Mouse (Mus musculus) neural tube, embryonic 10.5 days (tissue): ENCODE data around the gene Stx6.
"Not testable (repeated sequence)": the region's sequence is repeated elsewhere in the genome, so short reads cannot be mapped to it uniquely, and the experiment has no call there.

ENCODE experiments used
- DNase-seq: peaks from one replicate; pipeline ENCODE4 v3.0.0-alpha.2; 2017; ENCODE audit warnings: low spot score; ENCODE audit errors: extremely low spot score

Gene Stx6

DNA sequence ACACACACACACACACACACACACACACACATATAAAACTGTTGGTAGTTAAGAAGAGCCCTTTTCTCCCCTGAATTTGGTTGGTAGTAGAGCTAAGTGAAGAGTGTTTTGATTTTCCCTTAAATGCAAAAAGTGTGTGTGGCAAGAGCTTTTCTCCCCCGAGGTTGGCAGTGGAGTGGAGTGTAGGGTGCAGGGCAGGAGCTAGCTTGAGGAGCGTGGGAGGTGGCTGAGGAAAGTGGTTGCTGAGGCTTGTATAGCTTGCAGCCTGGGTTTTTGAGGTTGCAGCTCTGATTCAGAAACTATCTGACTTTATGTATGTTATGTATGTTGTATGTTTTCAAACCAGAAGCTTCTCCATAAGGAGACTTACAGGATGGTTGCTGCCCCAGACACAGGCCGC, 8.9 kb downstream of the Stx6 start:
- no peak for DNase-seq

DNA sequence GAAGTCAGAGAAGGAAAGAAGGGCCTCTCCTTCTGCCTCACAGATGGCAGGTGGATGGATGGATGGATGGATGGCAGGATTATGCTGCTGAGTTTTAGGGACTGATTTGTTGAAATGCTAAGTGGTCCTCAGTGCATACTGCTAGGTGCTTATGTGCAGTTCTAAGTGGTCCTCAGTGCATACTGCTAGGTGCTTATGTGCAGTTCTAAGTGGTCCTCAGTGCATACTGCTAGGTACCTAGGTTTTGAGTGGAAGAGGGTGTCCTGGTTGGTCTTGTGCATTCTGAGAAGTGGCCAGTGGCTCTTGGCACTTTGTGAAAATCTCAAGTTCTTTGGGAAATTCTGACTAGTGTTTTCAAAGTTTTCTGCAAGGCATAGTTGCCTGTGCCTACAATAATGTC, 11.4 kb downstream of the Stx6 start:
- no peak for DNase-seq

DNA sequence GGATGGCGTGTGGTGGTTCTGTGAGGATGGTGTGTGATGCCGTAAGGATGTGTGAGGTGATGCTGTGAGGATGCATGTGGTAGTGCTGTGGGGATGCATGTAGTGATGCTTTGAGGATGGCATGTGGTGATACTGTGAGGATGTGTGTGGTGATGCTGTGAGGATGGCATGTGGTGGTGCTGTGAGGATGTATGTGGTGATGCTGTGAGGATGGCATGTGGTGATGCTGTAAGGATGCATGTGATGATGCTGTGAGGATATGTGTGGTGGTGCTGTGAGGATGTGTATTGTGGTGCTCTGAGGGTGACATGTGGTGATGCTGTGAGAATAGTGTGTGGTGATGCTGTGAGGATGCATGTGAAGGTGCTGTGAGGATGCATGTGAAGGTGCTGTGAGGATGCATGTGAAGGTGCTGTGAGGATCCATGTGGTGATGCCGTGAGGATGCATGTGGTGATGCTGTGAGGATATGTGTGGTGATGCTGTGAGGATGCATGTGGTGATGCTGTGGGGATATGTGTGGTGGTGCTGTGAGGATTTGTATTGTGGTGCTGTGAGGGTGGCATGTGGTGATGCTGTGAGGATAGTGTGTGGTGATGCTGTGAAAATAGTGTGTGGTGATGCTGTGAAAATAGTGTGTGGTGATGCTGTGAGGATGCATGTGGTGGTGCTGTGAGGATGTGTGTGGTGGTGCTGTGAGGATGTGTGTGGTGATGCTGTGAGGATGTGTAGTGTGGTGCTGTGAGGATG, 14.6 kb downstream of the Stx6 start:
- DNase-seq = no peak

DNA sequence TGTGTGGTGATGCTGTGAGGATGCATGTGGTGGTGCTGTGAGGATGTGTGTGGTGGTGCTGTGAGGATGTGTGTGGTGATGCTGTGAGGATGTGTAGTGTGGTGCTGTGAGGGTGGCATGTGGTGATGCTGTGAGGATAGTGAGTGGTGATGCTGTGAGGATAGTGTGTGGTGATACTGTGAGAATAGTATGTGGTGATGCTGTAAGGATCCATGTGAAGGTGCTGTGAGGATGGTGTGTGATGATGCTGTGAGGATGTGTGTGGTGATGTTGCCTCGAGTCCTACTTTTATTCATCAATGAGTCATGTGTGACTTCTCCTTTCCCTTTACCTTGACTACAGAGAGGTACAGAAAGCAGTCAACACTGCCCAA, 15.1 kb downstream of the Stx6 start:
- DNase-seq = not testable (repeated sequence)

DNA sequence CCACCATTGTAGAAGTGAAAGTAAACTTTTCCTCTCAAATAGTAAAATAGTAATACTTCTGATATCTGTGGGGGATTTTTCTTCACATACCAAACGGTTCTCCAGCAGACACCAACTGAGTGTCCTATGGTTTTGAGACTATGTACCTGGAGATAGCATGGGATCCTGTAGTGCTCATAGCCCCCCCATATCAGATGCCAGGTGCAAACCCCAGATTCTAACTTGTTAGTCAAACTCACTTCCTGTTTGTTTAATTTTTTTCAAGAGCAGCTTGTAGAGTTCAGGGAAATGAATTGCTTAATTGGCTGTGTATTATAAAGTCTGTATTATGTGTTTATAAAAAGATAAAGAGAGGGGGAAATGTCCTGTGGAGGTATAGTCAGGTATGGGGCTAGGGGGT, 15.9 kb downstream of the Stx6 start:
- no peak for DNase-seq

DNA sequence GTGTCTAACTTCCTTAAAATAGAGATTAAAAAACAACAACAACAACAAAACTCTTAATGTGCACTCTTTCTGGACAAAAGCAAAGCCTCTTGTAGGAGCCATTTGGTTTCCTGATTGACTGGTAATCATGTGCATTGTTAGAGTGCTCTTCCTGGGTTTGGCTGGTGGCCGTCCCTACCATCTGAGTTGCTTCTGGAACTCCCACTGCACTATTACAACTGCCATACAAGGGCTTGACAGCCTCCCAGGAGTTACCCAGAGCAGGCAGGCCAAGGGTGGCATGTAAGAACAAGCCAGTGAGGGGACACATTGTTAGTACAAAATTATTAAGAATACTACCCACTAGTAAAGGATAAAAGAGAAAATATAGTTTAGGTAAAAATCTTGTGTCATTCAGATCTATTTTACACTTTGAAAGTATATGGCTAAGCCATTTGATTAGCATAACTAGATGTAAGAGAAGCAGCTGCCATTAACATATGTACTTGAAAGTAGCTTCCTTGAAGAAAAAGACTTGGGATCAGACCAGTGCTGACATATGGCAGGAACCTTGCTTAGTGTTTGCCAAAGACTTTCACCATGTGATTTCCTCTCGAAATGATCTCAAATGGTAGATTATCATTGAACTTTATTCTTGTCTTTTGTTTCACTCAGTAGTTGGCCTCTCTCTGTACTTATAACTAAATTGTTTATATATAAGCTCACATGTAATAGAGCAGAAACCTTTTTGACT, 19.8 kb downstream of the Stx6 start:
- no peak for DNase-seq

DNA sequence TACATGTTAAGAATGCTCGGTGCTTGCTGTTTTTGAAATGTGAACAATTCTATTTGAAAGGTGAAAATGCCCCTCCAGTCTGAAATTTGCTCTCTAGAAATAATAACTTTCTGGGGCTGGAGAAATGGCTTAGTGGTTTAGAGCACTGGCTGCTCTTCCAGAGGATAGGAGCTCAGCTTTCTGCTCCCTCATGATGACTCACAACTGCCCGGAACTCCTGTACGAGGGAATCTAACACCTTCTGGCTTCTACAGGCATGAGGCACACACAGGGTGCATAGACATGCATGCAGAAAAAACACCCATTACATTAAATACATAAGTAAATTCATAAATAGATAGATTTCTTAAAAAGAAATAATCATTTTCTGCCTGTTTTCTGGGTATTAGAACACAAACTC, 25.7 kb downstream of the Stx6 start:
- no peak for DNase-seq

DNA sequence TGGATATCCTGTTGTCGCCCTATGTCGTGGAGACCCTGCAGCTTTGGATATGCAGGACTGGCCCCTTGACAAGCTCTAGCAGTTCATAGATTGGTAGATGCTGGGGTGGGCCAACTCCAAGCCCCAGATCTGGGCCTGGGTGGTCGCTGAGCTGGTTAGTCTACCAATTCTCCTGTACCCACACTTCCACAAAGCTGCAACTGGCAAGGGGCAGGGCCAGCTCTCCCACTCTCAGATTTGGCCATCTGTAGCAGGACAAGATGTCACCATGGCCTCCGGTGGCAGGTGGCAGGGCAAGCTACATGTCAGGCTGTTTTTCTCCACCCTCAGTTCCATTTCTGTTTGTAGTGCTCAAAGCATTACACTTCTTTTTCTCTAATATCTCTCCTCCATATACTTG, 30.1 kb downstream of the Stx6 start:
- DNase-seq = no peak

DNA sequence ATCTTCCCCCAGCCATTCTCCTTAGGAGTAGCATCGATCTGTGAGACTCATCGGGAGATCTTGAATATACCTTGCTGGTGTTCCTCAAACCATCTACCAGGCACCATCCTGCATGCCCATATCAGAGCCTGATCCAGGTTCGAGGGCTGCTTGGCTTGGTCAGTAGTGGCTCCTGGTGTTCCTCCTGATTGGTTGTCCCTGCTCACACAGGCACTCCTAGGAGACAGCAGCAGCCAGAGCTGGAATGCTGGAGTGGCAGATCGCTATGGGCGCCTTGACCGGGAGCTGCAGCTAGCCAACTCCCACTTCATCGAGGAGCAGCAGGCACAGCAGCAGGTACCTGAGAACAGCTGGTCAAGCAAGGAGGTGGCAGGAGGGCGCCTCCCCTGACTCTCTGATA, 32.7 kb downstream of the Stx6 start:
- no peak for DNase-seq

DNA sequence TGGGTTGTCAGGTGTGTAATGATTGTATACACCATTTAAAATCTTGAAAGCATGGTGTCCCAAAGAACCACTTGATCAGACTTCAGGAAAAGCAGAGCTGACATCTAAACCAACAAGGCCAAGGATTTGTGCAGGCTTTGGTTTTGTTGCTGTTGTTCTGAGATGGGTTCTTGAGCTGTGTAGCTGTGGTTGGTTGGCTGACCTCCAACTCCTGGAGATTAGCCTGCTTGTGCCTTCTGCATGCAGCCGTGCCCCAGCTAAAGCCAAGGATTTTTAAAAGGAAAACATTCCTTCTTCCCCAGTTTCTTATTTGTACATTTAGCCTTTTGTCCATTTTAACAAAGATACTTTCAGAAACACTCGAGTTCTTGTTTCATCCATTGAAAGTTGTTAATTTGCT, 33.2 kb downstream of the Stx6 start:
- DNase-seq = no peak

DNA sequence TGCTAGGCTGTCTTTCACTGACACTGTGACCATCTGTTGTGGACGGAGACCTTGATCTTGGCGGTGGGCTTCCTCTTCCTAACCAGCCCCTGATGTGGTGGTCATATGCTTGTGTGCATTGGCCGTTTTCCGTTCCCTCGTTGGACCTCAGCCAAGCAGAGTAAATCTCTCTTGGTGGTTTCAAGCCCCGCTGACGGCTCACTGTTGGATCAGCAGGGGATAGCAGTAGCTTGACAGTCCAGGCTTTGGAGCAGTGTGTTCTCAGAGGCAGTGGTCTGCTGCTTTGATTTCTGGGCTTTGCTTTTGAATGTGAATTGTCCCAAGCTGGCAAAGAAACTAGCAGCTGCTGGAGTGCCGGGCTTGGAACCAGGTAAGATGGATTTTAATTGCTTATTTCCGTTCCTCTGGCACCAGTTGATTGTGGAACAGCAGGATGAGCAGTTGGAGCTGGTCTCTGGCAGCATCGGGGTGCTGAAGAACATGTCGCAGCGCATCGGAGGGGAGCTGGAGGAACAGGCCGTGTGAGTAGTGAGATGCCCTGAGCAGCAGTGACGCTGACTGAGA, 34.4 kb downstream of the Stx6 start:
- no peak for DNase-seq

DNA sequence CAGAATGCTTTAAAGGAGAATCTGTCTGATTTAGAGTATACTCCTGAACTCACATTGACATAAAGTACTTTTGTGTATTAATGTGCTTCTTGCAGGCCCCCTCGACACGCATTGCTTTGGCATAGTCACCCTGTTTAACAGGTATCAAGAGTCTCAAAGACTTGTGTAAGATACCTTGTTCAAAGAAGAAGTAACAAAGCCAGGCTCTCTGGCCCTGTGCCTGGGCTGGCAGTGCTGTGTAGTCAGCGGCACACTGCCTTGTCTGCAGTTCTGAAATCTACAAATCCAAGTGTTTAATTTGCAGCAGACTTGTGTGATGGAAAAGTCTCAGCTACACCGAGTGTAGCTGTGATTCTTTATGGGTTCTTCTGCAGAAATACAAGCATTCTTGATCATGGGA, 38.2 kb downstream of the Stx6 start:
- no peak for DNase-seq

DNA sequence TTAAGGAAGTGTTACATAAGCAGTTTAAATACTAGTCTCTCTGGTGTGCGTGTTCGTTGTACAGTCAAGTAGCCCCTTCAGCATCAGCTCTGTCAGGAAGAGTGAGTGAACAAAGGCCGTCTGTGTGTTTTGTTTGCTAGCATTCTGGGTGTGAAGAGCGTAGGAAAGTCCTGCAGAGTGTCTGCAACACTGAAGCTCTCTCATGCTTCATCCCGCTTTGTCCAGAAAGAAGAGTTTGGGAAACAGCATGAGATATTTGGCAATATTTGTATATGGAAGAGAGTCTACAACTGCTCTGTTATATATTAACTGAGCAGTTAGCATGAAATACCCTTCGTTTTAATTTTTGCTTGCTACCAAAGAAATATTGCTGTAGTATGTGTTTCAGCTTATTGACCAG, 41.0 kb downstream of the Stx6 start:
- DNase-seq = no peak

DNA sequence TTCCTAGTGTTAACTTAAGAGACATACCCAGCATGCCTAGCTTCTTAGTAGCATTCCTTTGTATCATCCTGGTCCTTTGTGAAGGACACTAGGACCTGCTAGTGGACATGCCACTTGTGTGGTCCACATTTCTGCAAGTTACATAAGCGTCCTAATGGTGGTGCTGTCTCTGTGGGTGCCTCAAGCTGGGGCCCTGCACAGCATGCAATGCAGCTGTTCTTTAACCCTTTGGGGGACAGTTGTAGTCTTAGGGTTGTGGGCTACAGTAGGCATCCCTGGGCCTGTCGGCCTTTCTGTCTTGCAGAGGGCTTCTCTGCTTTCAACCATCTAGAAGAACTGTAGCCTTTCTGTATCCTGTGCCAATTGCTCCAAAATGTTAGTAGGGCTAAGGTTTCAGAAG, 42.5 kb downstream of the Stx6 start:
- DNase-seq = no peak

DNA sequence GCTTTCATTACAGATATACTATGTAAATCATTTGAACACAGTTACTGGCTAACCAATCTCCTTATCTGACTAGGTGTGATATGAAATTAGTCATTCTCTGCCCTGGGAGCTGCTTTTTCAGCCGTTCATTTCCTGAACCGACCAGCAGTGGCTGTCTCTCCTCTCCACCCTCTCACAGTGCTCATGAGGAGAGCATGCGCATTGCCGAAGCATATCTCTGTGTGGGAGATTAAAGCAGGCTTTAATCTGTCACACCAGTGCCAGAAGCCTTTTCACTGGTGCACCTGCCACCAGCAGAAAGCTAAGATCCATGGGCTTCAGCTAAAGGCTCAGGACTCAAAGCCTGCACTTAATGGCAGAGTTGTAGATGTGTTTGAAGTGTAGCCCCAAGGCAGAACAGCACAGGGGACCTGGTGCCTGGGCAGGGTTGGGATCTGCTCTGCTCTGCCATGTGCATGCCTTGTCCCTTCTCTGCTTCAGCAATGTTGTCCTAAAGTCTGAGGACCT, 42.9 kb downstream of the Stx6 start:
- no peak for DNase-seq

DNA sequence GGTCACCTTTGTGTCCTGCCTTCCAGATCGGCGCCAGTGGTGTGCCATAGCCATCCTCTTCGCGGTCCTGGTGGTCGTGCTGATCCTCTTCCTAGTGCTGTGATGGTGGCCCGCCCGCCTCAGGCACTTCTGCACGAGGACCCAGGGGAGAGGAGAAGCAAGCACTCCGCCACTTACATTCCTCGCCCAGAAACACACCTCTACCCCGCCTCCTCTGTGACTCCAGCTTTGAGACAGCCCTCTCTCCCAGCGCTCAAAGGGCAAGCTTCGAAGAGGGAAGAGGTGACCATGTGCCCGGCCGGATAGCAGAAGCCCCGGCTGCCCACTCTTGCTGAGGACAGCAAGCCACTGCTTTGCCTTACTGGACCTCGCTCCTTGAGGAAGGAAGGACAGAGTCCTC, 43.4 kb downstream of the Stx6 start:
- DNase-seq = no peak

DNA sequence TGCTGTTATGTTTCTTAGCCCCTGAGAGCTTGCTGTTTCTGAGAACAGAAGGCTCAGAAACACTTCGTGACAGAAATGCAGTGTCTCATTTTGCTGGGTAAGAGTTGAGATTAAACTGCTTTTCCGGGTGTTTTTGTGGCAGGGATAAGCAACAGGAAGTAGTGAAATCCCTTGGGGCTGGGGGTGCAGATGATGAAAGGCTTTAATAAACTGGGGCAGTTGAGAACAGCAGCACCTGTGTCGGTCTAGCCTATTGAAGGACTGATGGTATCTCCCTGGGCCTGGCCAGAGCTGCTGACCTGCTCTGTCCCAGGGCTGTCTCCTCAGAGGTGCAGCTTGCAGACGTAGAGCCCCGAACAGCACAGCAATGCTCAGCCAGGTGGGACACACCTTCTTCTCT, 44.0 kb downstream of the Stx6 start:
- DNase-seq = no peak

DNA sequence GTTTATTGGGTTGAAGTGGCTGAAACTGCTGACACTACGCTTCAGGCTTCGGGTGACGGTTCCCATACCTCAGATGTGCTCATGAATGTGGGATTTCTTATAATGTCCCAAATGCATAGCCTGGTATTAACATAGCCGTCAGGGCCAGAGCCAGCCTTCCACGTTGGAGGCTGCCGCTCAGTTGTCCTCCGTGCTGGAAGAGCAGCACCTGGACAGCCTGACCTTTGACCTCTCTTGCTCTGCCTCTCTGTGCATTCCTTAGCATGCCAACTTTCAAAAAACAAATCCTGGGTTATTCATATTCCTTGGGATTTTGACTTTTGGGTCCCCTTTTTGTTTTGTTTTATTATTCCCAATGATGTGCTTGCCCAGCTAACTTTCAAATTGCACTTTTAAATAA, 44.6 kb downstream of the Stx6 start:
- no peak for DNase-seq

DNA sequence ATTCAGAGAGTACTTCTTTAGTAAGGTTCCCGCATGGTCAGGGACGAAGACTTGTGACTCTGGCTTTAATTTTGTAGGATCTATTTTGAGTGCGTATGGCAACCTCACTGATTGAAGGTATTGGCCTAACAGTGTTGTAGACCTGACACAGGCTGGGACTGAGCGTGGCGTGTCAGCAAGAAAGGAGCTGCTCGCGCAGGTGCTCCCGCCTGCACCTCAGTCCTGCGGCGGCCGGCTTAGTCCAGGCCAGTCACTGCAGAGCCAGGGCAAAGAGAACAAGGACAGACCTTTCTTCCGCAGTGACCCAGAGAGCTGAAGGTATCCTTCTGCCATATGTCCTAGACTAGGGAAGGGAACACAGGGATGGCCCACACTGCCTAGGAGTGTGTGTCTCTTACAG, 45.4 kb downstream of the Stx6 start:
- DNase-seq = no peak

DNA sequence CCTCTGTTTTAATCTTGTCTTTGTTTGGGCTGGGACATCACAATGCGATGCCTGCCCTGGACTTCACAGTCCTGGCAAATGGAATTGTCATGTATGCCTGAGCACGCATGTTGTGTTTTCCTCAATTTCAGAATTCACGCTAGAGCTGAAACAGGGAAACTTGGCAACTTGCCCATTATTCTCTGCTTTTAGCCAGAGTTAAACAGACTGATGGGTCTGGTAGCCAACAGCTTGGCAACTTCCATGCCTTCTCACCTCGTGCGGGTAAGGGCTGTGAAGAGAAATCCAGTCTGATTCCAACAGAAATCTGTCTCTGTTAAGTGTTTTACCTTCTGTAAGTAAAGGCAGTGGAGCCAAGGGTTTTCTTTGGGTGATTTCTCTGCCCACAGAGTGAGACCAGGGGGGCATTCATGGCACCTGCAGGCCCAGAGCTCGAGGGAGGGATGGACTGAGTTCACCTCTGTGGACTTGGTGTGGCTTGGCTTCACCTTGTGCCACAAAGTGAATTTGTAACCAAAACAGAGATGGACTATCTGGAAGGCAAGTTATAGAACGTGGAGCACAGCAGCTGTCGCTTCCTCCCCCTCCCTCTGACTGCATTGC, 46.1 kb downstream of the Stx6 start:
- no peak for DNase-seq

DNA sequence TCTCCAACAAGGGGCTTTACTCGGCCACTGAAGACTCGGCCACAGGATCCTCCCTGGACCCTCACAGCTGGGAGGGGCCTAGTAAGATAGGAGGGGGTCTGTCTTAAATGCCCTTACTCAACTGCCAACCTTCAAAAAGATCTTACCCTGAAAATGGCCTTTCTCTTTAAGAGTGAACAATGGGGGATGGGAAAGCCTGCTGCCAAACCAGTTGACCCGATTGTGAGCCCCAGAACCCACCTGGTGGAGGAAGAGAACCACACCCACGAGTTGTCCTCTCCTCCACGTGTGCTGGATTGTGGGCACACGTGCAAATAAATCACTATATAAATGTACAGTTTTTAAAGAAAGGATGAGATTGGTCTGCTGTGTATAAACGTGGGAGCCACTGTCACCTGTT, 46.8 kb downstream of the Stx6 start:
- no peak for DNase-seq
